Mouse (Mus musculus) limb, embryonic 15.5 days (tissue): ENCODE measurements around the gene Garnl3. TPM values are rescaled to one million over a fixed set of nuclear protein-coding genes. Genes with fewer than 3 reads are reported as not detected.
A peak's percentile ranks its signal among the peaks of the same experiment; 100 is the strongest.

Source experiments
- ATAC-seq: fragments of 200-750 bp; cut with Nextera tagmentation; 2 replicates; pipeline ENCODE4 v1.8.0; 2017; ENCODE audit warnings: low read depth, moderate TSS enrichment; ENCODE audit not compliant: insufficient number of reproducible peaks, low FRiP score, low TSS enrichment
- H3K27ac ChIP-seq: fragments of 300-500 bp; sonication (generic); 2 replicates; pipeline ENCODE4 v1.5.1; 2015; ENCODE audit warnings: moderate library complexity, mild to moderate bottlenecking, inconsistent platforms
- H3K27me3 ChIP-seq: fragments of 300-500 bp; sonication (generic); 2 replicates; pipeline ENCODE4 v1.6.1; 2015; ENCODE audit warnings: inconsistent platforms
- H3K36me3 ChIP-seq: fragments of 300-500 bp; sonication (generic); 2 replicates; pipeline ENCODE4 v1.6.1; 2015; ENCODE audit warnings: inconsistent platforms
- H3K4me1 ChIP-seq: fragments of 300-500 bp; sonication (generic); 2 replicates; pipeline ENCODE4 v1.6.1; 2015; ENCODE audit warnings: inconsistent platforms
- H3K4me2 ChIP-seq: fragments of 300-500 bp; sonication (generic); 2 replicates; pipeline ENCODE4 v1.6.1; 2015; ENCODE audit warnings: mild to moderate bottlenecking, inconsistent platforms
- H3K4me3 ChIP-seq: fragments of 300-500 bp; sonication (generic); 2 replicates; pipeline ENCODE4 v1.5.1; 2015; ENCODE audit warnings: mild to moderate bottlenecking, inconsistent platforms
- H3K9ac ChIP-seq: fragments of 300-500 bp; sonication (generic); 2 replicates; pipeline ENCODE4 v1.6.1; 2015; ENCODE audit warnings: inconsistent platforms
- H3K9me3 ChIP-seq: fragments of 300-500 bp; sonication (generic); 2 replicates; pipeline ENCODE4 v1.6.1; 2016; ENCODE audit warnings: inconsistent platforms
- WGBS: fragments of 180-500 bp; shearing (Covaris S2); methylation state at CpG from one replicate; pipeline ENCODE4 v1.1.7; 2015; 5-methylcytosine and 5-hydroxymethylcytosine counted together
- polyA plus RNA-seq: library from polyadenylated mRNA; unstranded; fragments of >200 nt; fragmentation: Nextera tagmentation; extraction: Ambion mirVana; gene quantifications from 2 replicates; pipeline ENCODE4 v1.2.1, GENCODE M21; 2015

The Garnl3 gene
- polyA plus RNA-seq, 1 experiment from 2014 or later: 8.8 TPM

DNA sequence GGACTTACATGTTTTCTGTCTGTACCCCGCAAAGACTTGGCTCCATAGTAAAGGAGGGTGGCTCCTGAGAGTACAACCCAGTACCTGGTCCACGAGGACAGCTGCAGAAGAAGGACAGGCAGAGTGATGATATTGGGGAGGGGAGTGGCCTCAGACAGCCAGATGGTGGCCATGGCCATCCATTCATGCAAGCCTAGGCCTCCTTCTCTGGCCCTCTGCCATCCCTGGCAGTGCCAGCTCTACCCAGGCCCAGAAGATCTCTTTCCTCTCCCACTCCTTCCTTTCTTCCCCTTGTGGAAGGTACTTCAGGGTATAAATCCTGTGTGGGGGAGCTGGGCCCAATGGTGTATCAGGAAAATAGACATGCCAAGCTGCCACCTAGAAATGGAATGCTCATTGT lies 11.8 kb upstream of the Garnl3 start:
- WGBS: 85% methylated on average over 2 of the region's 2 CpGs
- H3K27ac ChIP-seq: no peak overlapping the region
- no peak overlapping the region for H3K4me2 ChIP-seq
- H3K9me3 ChIP-seq: no peaks in the 10 kb centered on the region
- no peaks in the 10 kb centered on the region for H3K36me3 ChIP-seq
- ATAC-seq: no peak
- no peaks in the 10 kb centered on the region for H3K4me1 ChIP-seq
- no peak overlapping the region for H3K4me3 ChIP-seq
- no peaks in the 10 kb centered on the region for H3K27me3 ChIP-seq
- H3K9ac ChIP-seq: no peak overlapping the region

DNA sequence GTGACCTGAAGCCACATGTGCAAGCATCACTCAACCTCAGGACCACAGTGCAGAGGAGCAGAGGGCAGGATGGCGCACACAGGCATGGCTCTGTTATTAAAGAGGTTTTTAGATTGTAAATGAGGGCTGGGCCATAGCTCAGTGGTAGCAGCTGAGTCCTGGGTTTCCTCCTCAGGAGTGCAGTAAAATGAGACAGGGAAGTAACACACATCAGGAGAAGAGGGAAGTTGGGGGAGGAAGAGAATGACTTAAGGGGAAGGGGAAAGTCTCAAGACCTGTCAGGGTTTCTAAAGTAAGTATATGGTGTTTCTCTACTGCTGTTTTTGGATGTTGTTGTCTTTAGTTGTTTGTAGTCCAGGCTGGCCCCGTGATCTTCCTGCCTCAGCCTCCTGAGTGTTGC lies 7.0 kb upstream of the Garnl3 start:
- Histone ChIP-seq H3K27ac (no peak overlapping the region), H3K4me1 (no peaks in the 10 kb centered on the region), H3K36me3 (no peaks in the 10 kb centered on the region), H3K4me2 (no peak overlapping the region), H3K4me3 (no peak overlapping the region), H3K9ac (no peak overlapping the region), H3K27me3 (peaks cover 5% of the 10 kb centered on the region; the same call in 1 of the 2 replicates), H3K9me3 (no peaks in the 10 kb centered on the region)
- 81% methylated on average over 2 of the region's 2 CpGs for WGBS
- ATAC-seq: no peak

DNA sequence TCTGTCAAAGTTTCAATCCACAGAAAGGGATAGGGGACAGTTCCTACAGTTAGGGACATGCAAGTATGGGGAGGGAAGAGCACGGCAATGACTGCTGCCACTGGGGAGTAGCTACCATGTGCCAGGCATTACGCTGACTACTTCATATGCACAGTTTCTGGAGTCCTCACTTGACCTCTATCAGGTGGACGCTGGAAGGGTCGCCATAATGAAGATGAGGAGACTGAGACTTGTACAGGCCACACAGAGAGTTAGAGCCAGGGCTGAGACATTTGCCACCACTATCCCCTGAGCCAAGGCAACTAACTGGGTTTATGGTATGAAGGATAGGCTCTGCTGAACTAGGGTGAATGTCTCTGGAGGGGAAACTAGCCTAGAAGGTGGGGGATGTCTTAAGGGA lies 6.3 kb upstream of the Garnl3 start:
- Histone ChIP-seq H3K9me3 (no peaks in the 10 kb centered on the region), H3K36me3 (no peaks in the 10 kb centered on the region), H3K4me3 (no peak overlapping the region), H3K4me2 (no peak overlapping the region), H3K27ac (no peak overlapping the region), H3K27me3 (peaks cover 10% of the 10 kb centered on the region; the same call in 1 of the 2 replicates), H3K9ac (no peak overlapping the region), H3K4me1 (no peaks in the 10 kb centered on the region)
- ATAC-seq: no peak
- WGBS: 86% methylated on average over 4 of the region's 4 CpGs

DNA sequence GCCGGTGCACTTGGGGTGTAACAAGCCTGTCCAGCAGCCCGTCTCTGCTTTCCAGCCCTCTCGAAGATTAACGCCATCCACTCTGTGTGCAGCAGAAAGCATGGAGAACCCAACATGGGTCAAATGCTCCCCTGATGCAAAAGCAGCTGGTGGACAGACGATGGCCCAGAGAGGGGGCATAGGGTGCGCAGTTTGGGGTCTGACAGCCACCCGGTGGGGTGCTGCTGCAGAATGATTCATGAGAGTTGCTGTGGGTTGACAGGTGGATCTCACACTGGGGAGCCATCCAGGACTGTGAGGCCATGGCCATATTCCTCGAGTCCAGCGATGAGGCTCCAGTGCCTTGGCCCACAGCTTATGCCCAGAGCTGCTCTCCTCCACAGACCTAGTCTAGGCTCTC lies 5.8 kb upstream of the Garnl3 start:
- Histone ChIP-seq H3K9me3 (no peaks in the 10 kb centered on the region), H3K27me3 (peaks cover 15% of the 10 kb centered on the region), H3K4me2 (no peak overlapping the region), H3K27ac (no peak overlapping the region), H3K4me1 (0 out of 2 replicates have a peak, but pooled peaks cover 1% of the 10 kb centered on the region), H3K9ac (no peak overlapping the region), H3K4me3 (no peak overlapping the region), H3K36me3 (no peaks in the 10 kb centered on the region)
- 87% methylated on average over 9 of the region's 9 CpGs for WGBS
- no peak for ATAC-seq

DNA sequence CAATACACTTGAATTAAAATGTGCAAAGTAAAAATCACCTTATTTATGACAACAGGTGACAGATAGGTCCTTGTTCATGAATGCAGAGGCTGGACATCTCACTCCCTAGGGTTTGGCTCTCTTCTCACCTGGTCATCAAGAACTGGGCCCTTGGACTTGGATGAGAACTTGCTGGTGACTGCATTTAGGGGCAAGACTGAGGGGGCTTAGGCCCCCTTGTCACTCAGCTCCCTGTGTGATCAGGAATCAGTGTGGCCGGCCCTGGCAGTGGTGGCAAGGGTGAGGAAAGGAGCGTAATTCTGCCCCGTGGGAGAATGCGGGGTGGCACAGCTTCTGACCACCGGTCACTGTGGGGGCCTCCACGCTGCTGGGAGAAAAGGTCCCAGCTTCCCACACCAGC lies 4.9 kb upstream of the Garnl3 start:
- no peak overlapping the region for H3K4me3 ChIP-seq
- no peaks in the 10 kb centered on the region for H3K9me3 ChIP-seq
- peaks cover 8% of the 10 kb centered on the region for H3K4me1 ChIP-seq
- no peak for ATAC-seq
- H3K27me3 ChIP-seq: peaks cover 23% of the 10 kb centered on the region
- H3K9ac ChIP-seq: no peak overlapping the region
- no peak overlapping the region for H3K27ac ChIP-seq
- no peaks in the 10 kb centered on the region for H3K36me3 ChIP-seq
- no peak overlapping the region for H3K4me2 ChIP-seq
- 87% methylated on average over 6 of the region's 6 CpGs for WGBS

DNA sequence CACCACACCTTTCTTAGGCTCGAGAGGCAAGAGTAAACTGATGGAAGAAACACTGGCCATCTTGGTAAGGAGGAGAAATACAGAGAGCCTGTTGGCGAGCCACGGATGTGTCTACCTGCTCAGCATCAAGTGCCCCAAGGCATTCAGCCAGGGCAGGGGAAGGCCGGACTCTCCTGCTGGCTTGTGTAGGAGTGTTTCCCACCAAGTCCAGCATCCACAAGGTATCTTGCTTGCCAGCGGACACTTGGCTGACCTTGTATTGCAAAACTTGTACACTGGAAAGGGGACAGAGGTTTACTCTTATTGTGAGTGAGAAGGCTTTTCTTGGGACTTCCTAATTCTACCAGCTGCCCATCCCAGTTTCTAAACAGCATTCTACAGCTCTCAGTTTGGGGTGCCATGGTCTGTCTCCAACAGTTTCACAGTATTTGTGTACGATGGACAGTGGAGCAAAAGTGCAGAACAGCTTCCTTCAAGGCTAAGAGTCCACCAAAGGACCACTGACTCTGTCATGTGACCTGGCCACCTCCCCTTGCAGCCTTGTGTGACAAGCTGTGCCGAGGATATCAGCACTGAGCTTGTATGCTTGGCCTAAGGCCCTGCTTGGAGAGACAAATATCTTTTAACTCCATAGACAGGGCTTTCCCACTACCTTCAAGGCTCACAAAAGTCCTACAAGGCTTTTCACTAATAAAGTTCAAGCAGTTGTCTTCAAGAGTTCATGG lies 3.5 kb upstream of the Garnl3 start:
- WGBS: 70% methylated on average over 7 of the region's 7 CpGs
- Histone ChIP-seq H3K9ac (no peak overlapping the region), H3K9me3 (no peaks in the 10 kb centered on the region), H3K4me1 (peaks cover 12% of the 10 kb centered on the region), H3K27me3 (peaks cover 23% of the 10 kb centered on the region), H3K36me3 (no peaks in the 10 kb centered on the region), H3K4me2 (no peak overlapping the region), H3K4me3 (no peak overlapping the region), H3K27ac (no peak overlapping the region)
- ATAC-seq: no peak

DNA sequence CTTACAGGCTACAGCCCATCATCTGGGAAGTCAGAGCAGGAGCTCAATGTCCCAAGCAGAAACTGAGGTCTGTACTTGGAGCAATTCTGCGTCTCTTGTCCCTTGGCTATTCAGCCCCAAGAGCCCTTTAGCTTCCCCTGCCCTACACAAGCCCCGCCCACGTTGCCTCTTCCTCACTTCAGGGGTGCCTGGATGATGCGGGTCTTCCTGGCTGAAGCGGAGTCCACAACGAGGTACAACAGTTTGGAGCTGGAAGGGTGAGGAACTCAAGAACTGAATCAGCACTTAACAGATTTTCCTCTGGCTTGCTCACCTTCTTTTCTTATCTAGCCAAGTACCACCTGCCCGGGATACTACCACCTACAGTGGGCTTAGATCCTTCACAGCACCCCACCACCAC lies 852 bp upstream of the Garnl3 start:
- no peak overlapping the region for H3K27ac ChIP-seq
- WGBS: 4% methylated on average over 7 of the region's 7 CpGs
- no peak overlapping the region for H3K4me3 ChIP-seq
- no peak overlapping the region for H3K9ac ChIP-seq
- H3K4me2 ChIP-seq: no peak overlapping the region
- peaks cover 23% of the 10 kb centered on the region for H3K27me3 ChIP-seq
- no peak for ATAC-seq
- no peaks in the 10 kb centered on the region for H3K36me3 ChIP-seq
- H3K9me3 ChIP-seq: no peaks in the 10 kb centered on the region
- peaks cover 21% of the 10 kb centered on the region for H3K4me1 ChIP-seq

DNA sequence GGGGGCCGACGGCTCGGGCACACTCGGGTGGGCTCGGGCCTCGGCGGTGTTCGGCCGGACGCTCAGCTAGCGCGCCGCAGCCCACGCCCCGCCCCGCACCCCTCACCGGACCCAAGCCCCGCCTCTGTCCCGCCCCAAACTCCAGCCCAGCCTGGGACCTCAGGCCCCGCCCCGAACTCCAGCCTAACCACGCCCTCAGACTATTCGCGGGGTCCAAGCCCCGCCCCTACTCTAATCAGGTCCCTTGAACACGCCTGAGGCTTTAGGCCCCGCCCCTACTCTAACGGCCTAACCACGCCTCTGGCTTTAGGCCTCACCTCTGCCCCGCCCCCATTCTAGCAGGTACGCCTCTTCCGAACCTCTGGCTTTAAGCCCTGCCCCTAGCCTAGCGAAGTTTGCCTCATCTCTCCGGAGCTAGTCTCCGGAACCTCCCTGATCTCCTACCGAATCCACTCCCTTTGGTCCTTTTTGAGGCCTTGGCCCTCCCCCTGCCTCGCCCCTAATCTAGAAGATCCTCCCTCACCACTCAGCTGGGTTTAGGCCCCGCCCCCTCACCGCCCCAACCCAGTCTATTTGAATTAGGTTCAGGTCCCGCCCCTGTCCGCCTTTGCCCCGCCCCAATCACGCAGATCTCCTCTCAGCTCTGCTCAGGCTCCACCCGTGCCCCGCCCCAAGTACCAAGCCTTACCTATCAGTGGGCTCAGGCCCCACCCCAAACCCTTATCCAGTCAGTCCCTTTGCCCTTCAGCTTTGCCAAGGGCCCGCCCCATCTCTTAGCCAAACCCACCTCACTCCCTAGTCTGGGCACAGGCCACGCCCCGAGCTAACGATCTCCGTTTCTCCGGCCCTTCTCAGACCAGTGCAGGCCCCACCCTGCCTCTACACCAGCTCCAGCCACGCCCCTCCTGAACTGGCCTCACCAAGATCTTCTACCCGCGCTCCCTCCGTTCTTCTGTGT lies 649 bp downstream of the Garnl3 start:
- peaks cover 21% of the 10 kb centered on the region for H3K4me1 ChIP-seq
- under 1% methylated on average over 55 of the region's 55 CpGs for WGBS
- H3K27ac ChIP-seq: peak overlapping the region; percentile 57
- H3K36me3 ChIP-seq: no peaks in the 10 kb centered on the region
- peak overlapping the region; percentile 99 for H3K4me2 ChIP-seq
- H3K9ac ChIP-seq: peak overlapping the region; percentile 76
- ATAC-seq: peak; percentile 91
- H3K9me3 ChIP-seq: no peaks in the 10 kb centered on the region
- H3K27me3 ChIP-seq: peaks cover 23% of the 10 kb centered on the region
- H3K4me3 ChIP-seq: peak overlapping the region; percentile 76

DNA sequence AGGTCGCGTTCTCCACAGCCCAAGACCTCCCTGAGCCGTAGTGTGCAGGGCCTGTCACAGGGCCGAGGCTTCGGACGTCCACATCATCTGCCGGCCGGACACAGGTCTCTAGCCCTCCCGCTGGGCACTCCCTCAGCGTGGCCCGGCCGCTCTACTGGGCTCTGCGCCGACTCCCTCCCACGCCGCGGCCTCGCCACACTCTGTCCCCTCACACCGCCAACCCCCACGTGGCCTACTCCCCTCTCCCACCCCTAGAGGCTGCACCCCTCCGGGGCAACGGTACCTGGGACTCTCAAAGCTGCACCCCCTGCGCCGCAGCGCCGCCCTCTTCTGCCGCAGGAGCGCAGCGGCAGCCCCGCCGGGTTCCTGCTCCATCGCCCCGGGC lies 1.3 kb downstream of the Garnl3 start:
- Histone ChIP-seq H3K9ac (peak overlapping the region; percentile 76), H3K27ac (peak overlapping the region; percentile 54), H3K4me1 (peaks cover 21% of the 10 kb centered on the region), H3K4me2 (peak overlapping the region; percentile 99), H3K27me3 (peaks cover 23% of the 10 kb centered on the region), H3K4me3 (peak overlapping the region; percentile 76), H3K36me3 (no peaks in the 10 kb centered on the region), H3K9me3 (no peaks in the 10 kb centered on the region)
- WGBS: under 1% methylated on average over 33 of the region's 33 CpGs
- ATAC-seq: peak; percentile 25

DNA sequence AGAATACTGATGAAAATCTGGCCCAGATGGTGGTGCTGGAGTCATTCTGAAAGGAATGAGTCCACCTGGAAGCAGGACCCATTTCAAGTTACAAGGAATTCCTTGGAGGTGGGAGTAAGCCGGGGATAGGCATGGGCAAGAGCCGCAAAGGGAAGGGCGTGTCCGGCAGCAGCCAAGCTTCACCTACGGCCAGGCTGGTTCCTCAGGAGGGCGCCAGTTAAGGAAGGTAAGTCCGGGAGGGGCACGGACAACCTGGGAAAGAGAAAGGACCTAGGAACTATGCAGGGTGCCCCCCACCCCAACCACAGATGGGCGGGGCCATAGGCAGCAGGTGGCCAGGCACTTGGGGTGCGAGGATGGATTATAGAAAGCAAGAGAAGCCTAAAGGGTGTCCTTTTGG lies 1.8 kb downstream of the Garnl3 start:
- peaks cover 23% of the 10 kb centered on the region for H3K27me3 ChIP-seq
- peaks cover 21% of the 10 kb centered on the region for H3K4me1 ChIP-seq
- H3K36me3 ChIP-seq: no peaks in the 10 kb centered on the region
- peak overlapping the region; percentile 76 for H3K4me3 ChIP-seq
- peak overlapping the region; percentile 76 for H3K9ac ChIP-seq
- WGBS: under 1% methylated on average over 10 of the region's 10 CpGs
- no peak for ATAC-seq
- H3K9me3 ChIP-seq: no peaks in the 10 kb centered on the region
- peak overlapping the region; percentile 99 for H3K4me2 ChIP-seq
- H3K27ac ChIP-seq: no peak overlapping the region; the same call in 1 of the 2 replicates

DNA sequence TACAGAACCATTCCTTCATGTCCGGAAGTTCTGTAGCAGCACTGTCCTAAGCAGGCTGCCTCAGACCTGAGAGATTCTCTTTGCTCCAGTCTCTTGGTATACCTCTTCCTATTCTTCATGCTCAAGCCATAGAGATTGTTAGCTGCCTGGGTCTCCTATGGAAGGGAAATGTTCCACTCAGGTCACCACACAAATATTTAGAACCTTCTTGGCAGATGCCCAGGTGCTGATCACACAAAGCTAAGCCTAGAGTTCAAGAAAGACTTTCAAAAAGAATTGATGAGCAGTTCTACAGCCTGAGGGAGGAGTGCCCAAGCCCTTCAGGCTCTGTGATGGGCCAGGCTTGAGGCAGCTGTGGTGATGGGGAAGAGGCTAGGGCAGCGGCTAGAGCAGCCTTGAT lies 2.4 kb downstream of the Garnl3 start:
- Histone ChIP-seq H3K36me3 (no peaks in the 10 kb centered on the region), H3K4me3 (no peak overlapping the region), H3K9me3 (no peaks in the 10 kb centered on the region), H3K4me1 (peaks cover 21% of the 10 kb centered on the region), H3K9ac (no peak overlapping the region), H3K4me2 (no peak overlapping the region), H3K27me3 (peaks cover 21% of the 10 kb centered on the region), H3K27ac (no peak overlapping the region)
- ATAC-seq: no peak
- 84% methylated on average over 2 of the region's 2 CpGs for WGBS

DNA sequence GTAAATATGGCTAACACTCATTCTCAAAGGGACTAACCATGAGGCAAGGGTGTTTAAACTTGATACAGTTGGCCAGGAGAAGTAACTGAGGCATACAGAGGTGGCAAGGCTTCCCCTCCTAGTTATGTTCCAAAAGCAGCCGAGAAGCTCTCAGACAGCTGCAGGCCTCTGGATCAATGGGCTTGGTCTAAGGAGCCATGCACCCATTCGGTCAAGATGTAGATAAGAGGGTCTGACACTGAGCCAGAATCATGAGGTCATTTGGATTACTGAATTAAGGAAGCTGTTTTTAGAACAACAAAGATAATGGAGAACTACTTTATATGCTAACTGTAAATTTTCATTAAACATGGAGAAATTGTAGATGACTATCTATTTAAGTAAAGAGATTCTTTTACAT lies 4.2 kb downstream of the Garnl3 start:
- ATAC-seq: no peak
- no peak overlapping the region for H3K27ac ChIP-seq
- H3K4me1 ChIP-seq: peaks cover 20% of the 10 kb centered on the region
- H3K9me3 ChIP-seq: no peaks in the 10 kb centered on the region
- H3K4me2 ChIP-seq: no peak overlapping the region
- peaks cover 8% of the 10 kb centered on the region for H3K27me3 ChIP-seq
- no peak overlapping the region for H3K4me3 ChIP-seq
- 87% methylated on average over 2 of the region's 2 CpGs for WGBS
- H3K36me3 ChIP-seq: no peaks in the 10 kb centered on the region
- H3K9ac ChIP-seq: no peak overlapping the region
